In the genomic region with DNA sequence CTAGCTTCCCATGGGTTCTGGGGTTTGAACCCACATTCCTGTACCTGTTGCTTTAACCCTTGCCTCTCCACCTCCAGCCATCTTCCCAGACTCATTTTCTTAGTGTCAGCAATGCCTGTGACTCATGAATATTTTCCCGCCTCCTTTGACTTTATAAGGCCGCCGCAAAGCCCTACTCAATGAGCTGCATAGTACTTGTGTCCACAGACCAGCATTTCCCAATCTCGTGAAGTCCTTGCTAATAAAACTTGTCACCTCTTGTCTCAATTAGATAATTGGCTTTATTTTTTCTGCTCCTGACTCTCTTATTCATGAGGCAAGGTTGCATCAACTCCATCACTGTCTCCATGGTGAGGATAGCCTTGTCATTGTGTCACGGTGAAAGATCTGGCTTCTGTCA, we compare ENCODE assay signal across 24 mouse cellular contexts. TPM values are rescaled to one million over a fixed set of nuclear protein-coding genes. Genes with fewer than 3 reads are reported as not detected.
DNase-seq lines count a peak whose midpoint lies in the region; ATAC-seq lines count a peak whose summit lies in the region.
"Had no signal": no experiment of that assay in that cellular context is flagged by ENCODE, and none has a peak within 500 bp of the region (broad histone marks: within the 10 kb centered on the region; RNA-seq: fewer than 3 reads in every experiment).

No protein-coding gene starts in this region.

- no peak for ATAC-seq in heart, embryonic 12.5 days (ENCODE audit: insufficient number of reproducible peaks, low FRiP score)
- no peak for ATAC-seq in CD4-positive, CD25-positive, alpha-beta regulatory T cell, adult 4 months
- ATAC-seq: activated CD4-positive, CD25-positive, alpha-beta regulatory T cell, adult 4 months; Patski had no signal

- H3K4me2 ChIP-seq in heart, embryonic 12.5 days: no peak overlapping the region

- H3K36me3 ChIP-seq in heart, embryonic 10.5 days: 0 out of 2 replicates have a peak, but pooled peaks cover 5% of the 10 kb centered on the region
- no peaks in the 10 kb centered on the region for H3K36me3 ChIP-seq in heart, embryonic 12.5 days
- H3K36me3 ChIP-seq: G1E had no signal

- no peak overlapping the region for H3K4me3 ChIP-seq in heart, embryonic 10.5 days
- H3K4me3 ChIP-seq in heart, embryonic 12.5 days: no peak overlapping the region

- WGBS in heart, embryonic 10.5 days: 89% methylated on average over 5 of the region's 5 CpGs
- WGBS in heart, embryonic 12.5 days: 84% methylated on average over 5 of the region's 5 CpGs

- H3K27me3 ChIP-seq in heart, embryonic 10.5 days (ENCODE audit: insufficient read depth, poor library complexity, severe bottlenecking): no peaks in the 10 kb centered on the region
- H3K27me3 ChIP-seq in heart, embryonic 12.5 days (replicated peaks): no peaks in the 10 kb centered on the region
- H3K27me3 ChIP-seq: CH12.LX had no signal

- H3K9me3 ChIP-seq in heart, embryonic 10.5 days: no peaks in the 10 kb centered on the region
- no peaks in the 10 kb centered on the region for H3K9me3 ChIP-seq in heart, embryonic 12.5 days (replicated peaks)
- H3K9me3 ChIP-seq: G1E had no signal

- intact Hi-C loops in heart, postnatal 14 days (cut with DNase I): no loop called here

- no peak overlapping the region for H3K9ac ChIP-seq in heart, embryonic 12.5 days

- peak; percentile 52 for DNase-seq in heart, adult 11 months
- no peak for DNase-seq in heart, postnatal 14 days
- DNase-seq in heart, embryonic 10.5 days (ENCODE audit: low spot score): peak; percentile 54
- peak; percentile 50 for DNase-seq in fat pad, adult 2 months (ENCODE audit: extremely low read depth, low read depth, low spot score)
- peak; percentile 47 for DNase-seq in gonadal fat pad, adult 2 months (ENCODE audit: low read depth)
- no peak for DNase-seq in layer of hippocampus, postnatal 25 days (ENCODE audit: extremely low spot score in 1 of 2, low spot score in 1 of 2)
- DNase-seq: adrenal gland, adult 2 months; adrenal gland, adult 8-10 months; adrenal gland, postnatal 10 days; adrenal gland, postnatal 14 days; adrenal gland, postnatal 25 days; adrenal gland, postnatal 36 days; B cell, adult 2 months; cerebellum, adult 11 months; cerebellum, adult 11-12 months; cerebellum, adult 18-20 months had no signal

- no peaks in the 10 kb centered on the region for H3K4me1 ChIP-seq in heart, embryonic 10.5 days
- no peaks in the 10 kb centered on the region for H3K4me1 ChIP-seq in heart, embryonic 12.5 days (replicated peaks)

- H3K27ac ChIP-seq in heart, embryonic 10.5 days: no peak overlapping the region
- no peak overlapping the region for H3K27ac ChIP-seq in heart, embryonic 12.5 days (ENCODE audit: poor library complexity, severe bottlenecking)

RNA-seq across cellular contexts. Expression of a gene that starts 30.5 kb away (rescaled TPM):
- 1 to 10 TPM; 3.6 to 3.8 TPM for total RNA-seq in heart, postnatal 14 days (2021)
- polyA plus RNA-seq in heart, embryonic 10.5 days (2016; fragmentation: Nextera tagmentation; extraction: Ambion mirVana): 0.52 and 0.54 TPM in 2 replicates
- polyA plus RNA-seq in heart, embryonic 12.5 days (2016; fragmentation: Nextera tagmentation; extraction: Ambion mirVana): 0.59 and 0.73 TPM in 2 replicates
- 0.22 and 1.5 TPM in 2 replicates for polyA plus RNA-seq in gonadal fat pad, adult 2 months (2012; rRNA removed)
- total RNA-seq in layer of hippocampus, postnatal 25 days (2021): 10 to 100 TPM in 1 of 2 experiments, 1 to 10 TPM in 1; 9.7 to 12.9 TPM
- not detected for polyA plus RNA-seq in CD4-positive, CD25-positive, alpha-beta regulatory T cell, adult 4 months (2017; shearing (Covaris generic))
- total RNA-seq: CH12.LX, MEL had no signal
- polyA plus RNA-seq: C2C12, G1E had no signal

Comparison
In these comparisons a context has a peak if more than half of its experiments do, and no peak if none do; other contexts are left out.
1. DNase-seq: peak in heart, adult 11 months (single experiment), heart, embryonic 10.5 days (single experiment), fat pad, adult 2 months (single experiment) and gonadal fat pad, adult 2 months (single experiment); none in heart, postnatal 14 days (0 of 2) and layer of hippocampus, postnatal 25 days (0 of 2).